Mouse (Mus musculus) C2C12 (cell line): ENCODE measurements around the gene Smim15.

ENCODE experiments used
- CTCF ChIP-seq: IDR thresholded peaks from one replicate; pipeline ENCODE4 v1.5.1; 2011; ENCODE audit not compliant: control insufficient read depth, insufficient read depth, insufficient read length
- MYOD1 ChIP-seq: IDR thresholded peaks from one replicate; pipeline ENCODE4 v1.6.1; 2011; ENCODE audit warnings: low read depth; ENCODE audit not compliant: control insufficient read depth, insufficient read length
- MYOG ChIP-seq: IDR thresholded peaks from one replicate; pipeline ENCODE4 v1.6.1; 2011; ENCODE audit not compliant: control insufficient read depth, insufficient read length; ENCODE audit errors: extremely low read depth
- USF1 ChIP-seq: IDR thresholded peaks from one replicate; pipeline ENCODE4 v1.6.1; 2011; ENCODE audit warnings: low read depth, mild to moderate bottlenecking, control low read depth, moderate library complexity

GRCm38 (mm10) chr13:108041358-108041757 lies 2.9 kb upstream of the Smim15 start:
- TF ChIP-seq USF1, result no peak
- TF ChIP-seq CTCF, result peak; percentile 55
- TF ChIP-seq MYOG, result no peak
- TF ChIP-seq MYOD1, result no peak
